Mouse (Mus musculus) intestine, embryonic 15.5 days (tissue): ENCODE measurements around the gene Il1rapl2. TPM values are rescaled to one million over a fixed set of nuclear protein-coding genes. Genes with fewer than 3 reads are reported as not detected.

Experiments
- ATAC-seq: fragments of 200-750 bp; cut with Nextera tagmentation; 2 replicates; pipeline ENCODE4 v1.8.0; 2017; ENCODE audit warnings: moderate TSS enrichment, moderate library complexity
- H3K27ac ChIP-seq: fragments of 300-500 bp; sonication (generic); 2 replicates; pipeline ENCODE4 v1.5.1; 2015; ENCODE audit warnings: mild to moderate bottlenecking, inconsistent platforms
- H3K27me3 ChIP-seq: fragments of 300-500 bp; sonication (generic); replicated peaks from 2 replicates; pipeline ENCODE4 v1.6.1; 2015; ENCODE audit warnings: inconsistent platforms
- H3K36me3 ChIP-seq: fragments of 300-500 bp; sonication (generic); 2 replicates; pipeline ENCODE4 v1.6.1; 2015; ENCODE audit warnings: inconsistent platforms
- H3K4me1 ChIP-seq: fragments of 300-500 bp; sonication (generic); replicated peaks from 2 replicates; pipeline ENCODE4 v1.6.1; 2015; ENCODE audit warnings: inconsistent platforms
- H3K4me2 ChIP-seq: fragments of 300-500 bp; sonication (generic); replicated peaks from 2 replicates; pipeline ENCODE4 v1.6.1; 2015; ENCODE audit warnings: mild to moderate bottlenecking, inconsistent platforms
- H3K4me3 ChIP-seq: fragments of 300-500 bp; sonication (generic); replicated peaks from 2 replicates; pipeline ENCODE4 v1.5.1; 2015; ENCODE audit warnings: inconsistent platforms
- H3K9ac ChIP-seq: fragments of 300-500 bp; sonication (generic); 2 replicates; pipeline ENCODE4 v1.6.1; 2015; ENCODE audit warnings: inconsistent platforms
- H3K9me3 ChIP-seq: fragments of 300-500 bp; sonication (generic); 2 replicates; pipeline ENCODE4 v1.6.1; 2016; ENCODE audit warnings: inconsistent platforms
- WGBS: fragments of 180-500 bp; shearing (Covaris S2); methylation state at CpG from one replicate; pipeline ENCODE4 v1.1.7; 2015; 5-methylcytosine and 5-hydroxymethylcytosine counted together
- polyA plus RNA-seq: library from polyadenylated mRNA; unstranded; fragments of >200 nt; fragmentation: Nextera tagmentation; extraction: Ambion mirVana; gene quantifications from 2 replicates; pipeline ENCODE4 v1.2.1, GENCODE M21; 2015

Il1rapl2 gene
- polyA plus RNA-seq, 1 experiment from 2014 or later, result 0.21 TPM

DNA sequence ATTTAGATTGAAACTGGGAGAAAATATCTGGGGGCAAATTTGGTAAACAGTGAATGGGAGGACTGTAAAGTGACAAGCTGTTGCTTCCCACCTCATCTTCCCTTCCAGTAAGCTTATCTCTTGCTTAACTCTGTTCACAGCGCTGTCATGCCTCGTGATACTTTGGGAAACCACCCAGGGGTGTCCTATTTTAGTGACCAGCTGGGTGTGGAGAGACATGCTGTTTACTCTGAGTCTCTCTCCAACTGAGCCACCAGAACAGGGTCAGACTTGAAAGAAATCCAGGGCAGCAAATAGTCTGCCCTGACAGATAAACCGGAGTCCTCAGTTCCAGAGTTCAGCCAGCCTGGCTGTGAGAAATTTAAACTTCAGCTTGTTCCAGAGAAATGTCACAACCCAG is 867.5 kb downstream of the Il1rapl2 start:
- 69% methylated on average over 3 of the region's 3 CpGs for WGBS
- Histone ChIP-seq H3K27ac (no peak overlapping the region), H3K36me3 (no peaks in the 10 kb centered on the region), H3K4me2 (no peak overlapping the region), H3K4me3 (no peak overlapping the region), H3K9me3 (no peaks in the 10 kb centered on the region), H3K4me1 (no peaks in the 10 kb centered on the region), H3K9ac (no peak overlapping the region), H3K27me3 (no peaks in the 10 kb centered on the region)
- ATAC-seq, result no peak

GRCm38 (mm10) chrX:138449856-138450255 is 879.4 kb downstream of the Il1rapl2 start:
- WGBS, result 80% methylated on average over 2 of the region's 2 CpGs
- Histone ChIP-seq H3K4me1 (no peaks in the 10 kb centered on the region), H3K27me3 (no peaks in the 10 kb centered on the region), H3K4me2 (no peak overlapping the region), H3K27ac (no peak overlapping the region), H3K9me3 (no peaks in the 10 kb centered on the region), H3K4me3 (no peak overlapping the region), H3K36me3 (no peaks in the 10 kb centered on the region), H3K9ac (no peak overlapping the region)
- no peak for ATAC-seq

DNA sequence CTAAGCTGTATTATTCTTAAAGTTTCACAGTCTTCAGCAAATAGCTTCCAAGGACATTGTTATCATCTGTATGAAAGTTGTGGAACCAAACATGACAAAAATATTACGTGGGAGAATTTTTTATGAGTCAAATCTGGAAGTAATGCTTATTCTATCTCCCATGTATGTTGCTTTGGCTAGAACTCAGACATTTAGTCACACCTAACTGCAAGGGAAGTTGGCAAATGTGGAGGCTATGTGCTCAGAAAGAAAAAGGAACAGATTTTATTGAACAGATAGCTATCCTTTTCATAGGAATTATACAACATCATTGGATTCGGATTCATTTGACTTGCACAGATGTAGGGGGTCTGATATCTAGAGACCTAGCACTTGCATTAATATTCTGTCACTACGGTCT is 908.1 kb downstream of the Il1rapl2 start:
- ATAC-seq, result no peak
- Histone ChIP-seq H3K27me3 (no peaks in the 10 kb centered on the region), H3K27ac (no peak overlapping the region), H3K4me2 (no peak overlapping the region), H3K4me3 (no peak overlapping the region), H3K9ac (no peak overlapping the region), H3K9me3 (no peaks in the 10 kb centered on the region), H3K36me3 (no peaks in the 10 kb centered on the region), H3K4me1 (no peaks in the 10 kb centered on the region)
- WGBS, result 82% methylated on average over 3 of the region's 3 CpGs

DNA sequence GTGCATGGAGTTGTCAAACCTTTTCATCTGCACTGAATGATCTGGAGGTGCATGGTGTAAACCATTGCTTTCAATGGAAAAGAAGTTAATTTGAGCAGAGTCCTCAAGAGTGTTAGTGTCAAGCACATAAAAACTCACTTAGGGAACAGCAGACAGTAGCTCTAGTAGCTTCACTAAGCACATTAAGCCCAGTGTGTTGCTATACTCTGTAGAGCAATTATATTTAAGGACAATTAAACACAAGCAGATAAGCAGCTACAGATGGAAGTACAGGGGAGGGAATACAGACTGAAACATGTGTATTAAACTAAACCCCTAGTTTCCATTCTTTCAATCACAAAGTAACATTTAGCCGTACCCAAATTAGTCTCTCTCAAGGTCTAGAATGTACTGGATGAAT is 930.1 kb downstream of the Il1rapl2 start:
- H3K9me3 ChIP-seq, result no peaks in the 10 kb centered on the region
- no peak for ATAC-seq
- no peak overlapping the region for H3K27ac ChIP-seq
- H3K9ac ChIP-seq, result no peak overlapping the region
- H3K4me2 ChIP-seq, result no peak overlapping the region
- WGBS, result 85% methylated on average over 1 of the region's 1 CpGs
- no peak overlapping the region for H3K4me3 ChIP-seq
- H3K27me3 ChIP-seq, result no peaks in the 10 kb centered on the region
- no peaks in the 10 kb centered on the region for H3K36me3 ChIP-seq
- no peaks in the 10 kb centered on the region for H3K4me1 ChIP-seq

GRCm38 (mm10) chrX:138505049-138505448 is 934.6 kb downstream of the Il1rapl2 start:
- no peak for ATAC-seq
- H3K4me1 ChIP-seq, result no peaks in the 10 kb centered on the region
- 59% methylated on average over 3 of the region's 3 CpGs for WGBS
- no peak overlapping the region for H3K4me3 ChIP-seq
- H3K4me2 ChIP-seq, result no peak overlapping the region
- no peaks in the 10 kb centered on the region for H3K9me3 ChIP-seq
- H3K36me3 ChIP-seq, result no peaks in the 10 kb centered on the region
- H3K27me3 ChIP-seq, result no peaks in the 10 kb centered on the region
- H3K27ac ChIP-seq, result no peak overlapping the region
- no peak overlapping the region for H3K9ac ChIP-seq

GRCm38 (mm10) chrX:138620106-138620505 is 1049.7 kb downstream of the Il1rapl2 start:
- H3K4me3 ChIP-seq, result no peak overlapping the region
- H3K9ac ChIP-seq, result no peak overlapping the region
- no peaks in the 10 kb centered on the region for H3K4me1 ChIP-seq
- no peaks in the 10 kb centered on the region for H3K9me3 ChIP-seq
- WGBS, result 64% methylated on average over 3 of the region's 3 CpGs
- H3K27ac ChIP-seq, result no peak overlapping the region
- no peak for ATAC-seq
- H3K27me3 ChIP-seq, result no peaks in the 10 kb centered on the region
- H3K4me2 ChIP-seq, result no peak overlapping the region
- H3K36me3 ChIP-seq, result no peaks in the 10 kb centered on the region

- Histone ChIP-seq H3K4me1 (no peaks in the 10 kb centered on the region), H3K4me2 (no peak overlapping the region), H3K4me3 (no peak overlapping the region), H3K27ac (no peak overlapping the region), H3K27me3 (no peaks in the 10 kb centered on the region), H3K9me3 (no peaks in the 10 kb centered on the region), H3K36me3 (no peaks in the 10 kb centered on the region), H3K9ac (no peak overlapping the region)
- no peak for ATAC-seq
Measured at GRCm38 (mm10) chrX:138625311-138625710, 1054.9 kb downstream of the Il1rapl2 start.

- no peaks in the 10 kb centered on the region for H3K9me3 ChIP-seq
- no peak overlapping the region for H3K9ac ChIP-seq
- no peaks in the 10 kb centered on the region for H3K36me3 ChIP-seq
- ATAC-seq, result no peak
- H3K4me2 ChIP-seq, result no peak overlapping the region
- H3K27me3 ChIP-seq, result no peaks in the 10 kb centered on the region
- no peak overlapping the region for H3K4me3 ChIP-seq
- no peaks in the 10 kb centered on the region for H3K4me1 ChIP-seq
- 44% methylated on average over 1 of the region's 1 CpGs for WGBS
- H3K27ac ChIP-seq, result no peak overlapping the region
Measured at GRCm38 (mm10) chrX:138722372-138722771, 1152.0 kb downstream of the Il1rapl2 start.

- Histone ChIP-seq H3K27ac (no peak overlapping the region), H3K4me2 (no peak overlapping the region), H3K9ac (no peak overlapping the region), H3K9me3 (no peaks in the 10 kb centered on the region), H3K27me3 (no peaks in the 10 kb centered on the region), H3K36me3 (no peaks in the 10 kb centered on the region), H3K4me1 (no peaks in the 10 kb centered on the region), H3K4me3 (no peak overlapping the region)
- ATAC-seq, result no peak
- 38% methylated on average over 3 of the region's 3 CpGs for WGBS
Measured at GRCm38 (mm10) chrX:138800958-138801357, 1230.5 kb downstream of the Il1rapl2 start.

DNA sequence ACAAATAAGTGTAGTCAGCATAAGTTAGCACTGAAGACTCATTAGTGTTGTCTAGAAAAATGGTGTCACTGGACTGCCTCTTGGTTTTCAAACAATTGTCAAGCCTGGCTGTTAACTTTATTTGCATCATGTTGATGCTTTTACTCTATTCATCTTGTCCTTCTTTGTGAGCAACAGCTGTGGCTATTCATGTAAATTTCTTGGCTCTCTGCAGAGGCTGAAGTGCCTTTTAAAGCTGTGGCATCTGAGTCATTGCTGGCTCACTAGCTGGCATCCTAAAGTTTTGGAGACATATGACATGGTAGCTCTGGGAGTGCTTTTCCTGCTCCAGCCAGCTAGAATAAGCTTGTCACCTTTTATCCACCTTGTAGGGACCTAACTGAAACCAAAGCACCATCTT is 1261.5 kb downstream of the Il1rapl2 start:
- H3K9me3 ChIP-seq, result no peaks in the 10 kb centered on the region
- no peak overlapping the region for H3K27ac ChIP-seq
- H3K36me3 ChIP-seq, result no peaks in the 10 kb centered on the region
- H3K27me3 ChIP-seq, result no peaks in the 10 kb centered on the region
- no peak overlapping the region for H3K9ac ChIP-seq
- no peaks in the 10 kb centered on the region for H3K4me1 ChIP-seq
- no peak for ATAC-seq
- H3K4me3 ChIP-seq, result no peak overlapping the region
- H3K4me2 ChIP-seq, result no peak overlapping the region

DNA sequence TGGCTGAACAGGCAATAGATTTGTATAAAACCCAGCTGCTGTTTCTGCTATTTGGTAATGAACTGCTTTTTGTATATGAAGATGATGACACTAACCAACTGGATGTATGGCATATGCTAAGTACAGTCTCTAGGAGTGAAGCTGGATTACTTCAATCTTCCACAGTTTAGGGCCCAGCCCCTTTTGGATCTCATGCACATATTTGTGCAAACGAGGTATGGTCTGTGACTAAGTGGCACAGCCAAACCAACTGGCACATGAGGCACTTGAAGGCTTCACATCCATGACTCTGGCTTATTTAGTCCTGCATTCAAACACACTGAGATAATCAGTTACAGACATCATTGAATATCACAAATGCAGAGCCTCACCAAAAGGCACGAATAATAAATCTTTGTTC is 1263.5 kb downstream of the Il1rapl2 start:
- Histone ChIP-seq H3K4me1 (no peaks in the 10 kb centered on the region), H3K4me2 (no peak overlapping the region), H3K9ac (no peak overlapping the region), H3K27me3 (no peaks in the 10 kb centered on the region), H3K27ac (no peak overlapping the region), H3K36me3 (no peaks in the 10 kb centered on the region), H3K9me3 (no peaks in the 10 kb centered on the region), H3K4me3 (no peak overlapping the region)
- 48% methylated on average over 2 of the region's 2 CpGs for WGBS
- no peak for ATAC-seq

DNA sequence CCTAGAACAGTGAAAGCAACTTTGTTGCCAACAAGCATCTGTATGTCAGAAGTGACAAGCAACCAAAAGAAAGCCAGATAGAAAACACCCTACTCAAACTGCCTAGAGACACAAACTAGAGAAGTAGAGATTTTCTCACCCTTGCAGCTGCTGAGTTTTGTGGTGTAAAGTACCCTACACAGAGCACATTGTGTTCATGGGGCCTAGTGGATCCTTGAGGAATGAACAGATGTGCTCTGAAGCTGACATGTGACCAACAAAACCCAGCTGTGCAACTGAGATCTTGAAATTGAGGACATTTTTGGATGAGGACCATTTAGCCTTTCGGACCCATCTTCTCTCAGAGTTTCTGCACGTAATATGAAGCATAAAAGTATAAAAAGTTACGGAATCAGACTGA is 1268.0 kb downstream of the Il1rapl2 start:
- 78% methylated on average over 3 of the region's 3 CpGs for WGBS
- H3K4me3 ChIP-seq, result no peak overlapping the region
- ATAC-seq, result no peak

More for the DNA sequence above, 1268.0 kb downstream of the Il1rapl2 start:
- H3K4me2 ChIP-seq, result no peak overlapping the region
- H3K9ac ChIP-seq, result no peak overlapping the region
- no peak overlapping the region for H3K27ac ChIP-seq
- no peaks in the 10 kb centered on the region for H3K9me3 ChIP-seq
- H3K4me1 ChIP-seq, result no peaks in the 10 kb centered on the region
- no peaks in the 10 kb centered on the region for H3K27me3 ChIP-seq
- no peaks in the 10 kb centered on the region for H3K36me3 ChIP-seq
